Mouse (Mus musculus) common myeloid progenitor, adult 5-6 weeks (primary cell): ENCODE results near the gene Cd3g. TPM values are rescaled to one million over a fixed set of nuclear protein-coding genes. Genes with fewer than 3 reads are reported as not detected.
"Not testable (repeated sequence)": the region's sequence is repeated elsewhere in the genome, so short reads cannot be mapped to it uniquely, and the experiment has no call there.

Experiments
- ATAC-seq: replicated peaks from 2 replicates; pipeline ENCODE4 v1.8.0; 2016; ENCODE audit warnings: low read depth, mild to moderate bottlenecking, moderate TSS enrichment, inconsistent platforms; ENCODE audit not compliant: poor library complexity, severe bottlenecking
- total RNA-seq: library from RNA; stranded (forward); fragments of 200-1000, 187-1606 nt; gene quantifications from 2 replicates; pipeline ENCODE4 v1.2.3, GENCODE M21; 2017

The Cd3g gene
- total RNA-seq, 1 experiment from 2014 or later: 1.4 TPM

GRCm38 (mm10) chr9:44986976-44987375, 6.7 kb upstream of the Cd3g start:
- ATAC-seq: peak; percentile 34

DNA sequence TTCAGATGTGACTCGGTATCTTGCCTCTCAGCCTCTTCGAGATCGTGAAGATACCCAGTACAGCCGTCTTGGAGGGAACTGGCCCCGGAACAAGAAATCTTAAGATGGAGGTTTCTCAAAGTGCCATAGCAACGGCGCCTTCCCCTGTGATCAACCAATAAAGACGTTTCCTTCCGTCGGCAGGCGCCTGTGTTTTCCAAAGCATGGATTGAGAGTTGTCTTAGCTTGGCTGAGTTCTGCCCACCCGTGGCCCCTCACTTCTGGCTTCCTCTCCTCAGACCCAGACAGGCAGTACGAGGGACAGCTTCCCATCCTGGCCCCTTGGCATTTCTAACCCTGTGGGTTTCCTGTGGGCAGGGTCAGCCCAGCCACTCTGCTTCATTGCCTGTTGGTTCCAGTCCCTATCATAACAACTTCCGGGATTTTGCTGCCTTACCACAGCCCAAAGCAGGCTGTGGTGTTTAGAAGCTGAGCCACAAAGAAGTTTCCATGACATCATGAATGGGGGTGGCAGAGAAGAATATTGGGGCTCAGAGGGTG, 6.1 kb upstream of the Cd3g start:
- ATAC-seq: peak; percentile 98

- ATAC-seq: no peak
Observed at GRCm38 (mm10) chr9:44985721-44986161, 5.5 kb upstream of the Cd3g start.

DNA sequence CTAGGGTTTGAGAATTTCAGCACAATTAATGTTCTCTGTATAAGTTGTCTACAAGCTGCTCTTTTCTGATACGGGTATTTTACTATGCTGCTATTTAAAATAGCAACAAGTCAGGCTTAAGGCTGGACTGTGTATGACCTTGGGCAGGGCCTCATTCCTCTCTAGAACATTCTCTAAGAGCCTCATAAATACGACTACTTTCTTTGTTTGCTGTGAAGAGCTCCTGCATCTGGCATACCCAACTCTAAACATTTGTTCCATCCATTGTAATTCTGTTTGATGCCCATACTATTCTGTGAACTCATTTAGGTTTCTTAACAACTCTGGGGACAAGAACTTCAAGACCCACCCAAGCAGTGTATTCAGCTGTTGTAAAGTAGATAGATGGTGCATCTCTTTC, 2.8 kb upstream of the Cd3g start:
- ATAC-seq: no peak

GRCm38 (mm10) chr9:44982531-44982930, 2.3 kb upstream of the Cd3g start:
- ATAC-seq: no peak

GRCm38 (mm10) chr9:44982081-44982480, 1.9 kb upstream of the Cd3g start:
- no peak for ATAC-seq

DNA sequence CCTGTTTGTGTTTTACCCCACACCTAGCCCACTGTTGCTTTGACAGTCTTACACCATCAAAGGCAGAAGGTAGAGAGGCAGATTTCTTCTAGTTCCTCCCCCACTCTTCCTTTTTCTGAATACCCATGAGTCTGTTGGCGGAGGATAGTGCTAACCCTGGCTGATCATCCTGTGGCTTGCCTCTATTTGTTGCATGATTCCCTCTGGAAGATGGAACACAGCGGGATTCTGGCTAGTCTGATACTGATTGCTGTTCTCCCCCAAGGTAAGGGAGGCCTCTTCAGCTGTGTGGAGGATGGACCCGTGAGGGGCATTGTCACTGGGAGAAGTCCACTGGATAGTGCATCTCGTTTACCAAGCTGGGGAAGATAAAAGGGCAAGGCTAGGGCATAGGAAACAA, 1.4 kb upstream of the Cd3g start, which contains the start of gene Cd3d:
TSS of gene Cd3d (plus strand) at position 111 of the 400 bp plus-strand sequence.
- no peak for ATAC-seq

- ATAC-seq: no peak
Observed at GRCm38 (mm10) chr9:44981104-44981503, 873 bp upstream of the Cd3g start.

DNA sequence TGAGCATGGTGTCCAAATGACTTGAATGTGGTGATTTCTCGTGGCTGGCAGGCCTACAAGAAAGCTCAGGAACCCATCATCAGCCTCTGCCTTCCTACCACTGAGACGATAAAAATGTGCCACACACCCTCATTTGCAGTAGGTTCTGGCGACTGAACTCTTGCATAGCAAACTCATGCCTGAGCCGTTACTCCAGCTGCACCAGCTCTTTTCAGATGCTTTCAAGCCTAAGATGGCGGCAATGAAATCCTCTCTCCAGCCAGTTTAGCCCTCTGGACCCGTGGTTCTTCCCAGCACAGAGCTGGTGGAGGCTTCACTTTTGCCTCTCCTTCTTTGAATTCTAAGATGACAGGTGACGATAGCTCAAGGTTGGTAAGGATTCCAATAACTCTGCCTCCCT, 425 bp downstream of the Cd3g start:
- ATAC-seq: no peak

GRCm38 (mm10) chr9:44977813-44978212, 2.4 kb downstream of the Cd3g start:
- no peak for ATAC-seq

DNA sequence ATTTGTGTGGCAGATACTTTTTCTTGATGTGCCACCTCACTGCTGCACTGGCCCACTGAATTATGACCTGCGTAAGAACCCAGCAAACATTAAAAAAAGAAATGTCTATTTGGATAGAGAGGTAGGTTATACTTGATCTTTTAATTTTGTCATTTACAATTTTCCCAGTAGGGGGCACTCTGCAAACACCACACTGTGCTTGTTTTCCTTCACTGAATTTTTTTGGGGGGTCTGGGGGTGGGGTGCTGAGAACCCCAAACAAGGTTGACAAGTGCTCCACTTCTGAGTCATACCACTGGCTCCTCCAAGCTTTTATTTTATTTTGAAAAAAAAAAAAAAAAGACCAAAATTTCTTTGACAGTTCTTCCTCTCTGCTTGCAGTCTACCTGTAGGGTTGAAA, 10.8 kb downstream of the Cd3g start:
- no peak for ATAC-seq

- not testable (repeated sequence) for ATAC-seq
Observed at GRCm38 (mm10) chr9:44967763-44968162, 12.5 kb downstream of the Cd3g start.

- peak; percentile 78 for ATAC-seq
Observed at GRCm38 (mm10) chr9:44966815-44967242, 13.4 kb downstream of the Cd3g start.

- ATAC-seq: no peak
Observed at GRCm38 (mm10) chr9:44965833-44966466, 14.3 kb downstream of the Cd3g start.

GRCm38 (mm10) chr9:44965126-44965832, 15.0 kb downstream of the Cd3g start, which contains the start of gene Ube4a:
TSS of gene Ube4a (minus strand) at chr9:44965600.
- peak; percentile 93 for ATAC-seq

DNA sequence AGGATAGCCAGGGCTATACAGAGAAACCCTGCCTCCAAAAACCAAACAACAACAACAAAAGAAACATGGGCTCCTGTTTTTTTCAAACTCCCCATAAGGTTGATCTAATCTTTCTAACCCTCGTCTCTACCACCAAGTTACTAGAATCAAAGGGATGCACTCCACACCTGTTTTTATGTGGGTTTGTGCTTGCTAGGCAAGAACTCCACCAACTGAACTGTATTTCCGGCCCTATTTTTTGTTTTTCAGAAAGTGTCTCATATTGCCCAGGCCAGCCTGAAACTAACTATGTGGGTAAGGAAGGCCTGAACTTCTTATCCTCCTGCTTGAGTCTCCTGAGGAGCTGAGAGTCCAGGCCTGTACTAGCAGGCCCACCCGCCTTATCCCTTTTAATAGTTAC, 25.8 kb downstream of the Cd3g start:
- ATAC-seq: no peak

DNA sequence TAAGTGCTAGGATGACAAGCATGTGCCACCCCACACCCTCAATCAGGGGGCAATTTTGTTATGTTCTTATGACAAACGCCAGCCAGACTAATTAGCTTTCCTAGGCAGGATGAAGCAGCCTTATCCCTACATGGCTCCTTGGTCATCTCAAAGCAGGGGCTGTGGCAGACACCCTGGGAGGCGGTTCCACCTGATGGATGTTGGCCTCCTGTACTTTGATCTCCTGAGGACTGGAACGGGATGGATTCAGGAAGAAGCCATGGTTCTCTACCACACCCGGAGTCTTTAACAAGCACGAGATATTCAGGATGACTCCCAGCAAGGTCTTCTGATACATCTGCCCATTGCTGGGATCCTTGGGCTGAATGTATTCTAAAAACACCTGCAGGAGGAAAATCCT, 32.4 kb downstream of the Cd3g start:
- no peak for ATAC-seq

DNA sequence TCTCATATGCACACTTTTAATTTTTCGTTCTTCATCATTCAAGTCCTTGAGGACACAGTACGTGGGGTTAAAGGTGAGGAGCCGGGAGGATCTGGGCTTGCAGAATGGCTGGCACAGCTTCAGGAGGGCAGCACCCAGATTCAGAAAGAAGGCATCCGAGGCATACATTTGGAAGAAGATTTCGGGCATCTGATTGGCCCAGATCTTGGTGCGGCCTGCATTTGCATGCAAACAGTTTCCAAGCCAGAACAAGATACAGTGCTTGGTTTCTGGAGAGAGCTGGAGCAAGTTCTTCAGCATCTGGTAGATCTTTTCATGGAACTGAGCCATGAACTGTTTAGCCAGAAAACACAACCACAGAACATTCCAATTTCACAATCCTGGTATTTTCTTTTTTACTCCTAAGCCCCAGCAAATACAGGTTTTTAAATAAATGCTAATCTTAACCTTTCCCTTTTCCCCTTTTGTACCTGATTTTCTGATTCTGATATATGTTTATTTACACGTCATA, 34.0 kb downstream of the Cd3g start:
- ATAC-seq: no peak

DNA sequence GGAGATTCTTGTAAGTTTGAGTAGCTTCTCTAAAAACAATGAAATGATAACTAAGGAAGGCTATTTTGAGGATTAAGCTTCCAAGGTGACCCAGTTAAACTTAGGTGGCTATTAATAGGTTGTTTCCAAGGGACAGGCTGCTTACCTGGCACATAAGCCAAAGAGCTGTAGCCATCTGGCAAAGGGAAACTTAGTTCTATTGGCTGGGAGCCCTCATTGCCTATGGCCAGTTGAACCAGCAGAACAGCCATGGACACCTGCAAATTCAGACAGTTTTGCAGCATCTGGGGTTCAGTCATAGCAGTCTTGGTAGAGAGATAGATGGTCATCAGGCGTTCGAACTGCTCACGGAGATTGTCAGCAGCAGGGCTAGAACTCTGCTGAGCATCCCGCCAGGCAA, 37.8 kb downstream of the Cd3g start:
- no peak for ATAC-seq

DNA sequence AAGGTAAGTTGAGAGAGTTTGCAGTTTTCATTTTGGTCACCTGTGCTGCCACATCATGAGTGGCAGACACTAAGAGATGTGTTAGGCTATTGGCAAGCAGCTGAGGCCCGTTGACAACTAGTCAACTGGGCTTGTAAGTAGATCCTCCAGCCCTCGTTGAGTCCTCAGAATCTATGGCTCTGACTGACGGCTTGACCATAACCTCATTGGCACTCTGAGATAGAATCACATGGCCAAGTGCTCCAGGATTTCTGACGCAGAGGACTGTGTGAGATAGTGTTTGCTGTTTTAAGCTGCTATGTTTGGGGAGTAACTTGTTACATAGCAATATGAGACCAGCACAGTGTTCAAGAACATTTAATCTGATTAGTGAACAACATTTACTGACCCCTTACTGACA, 38.5 kb downstream of the Cd3g start:
- no peak for ATAC-seq

GRCm38 (mm10) chr9:44921543-44921942, 58.7 kb downstream of the Cd3g start:
- no peak for ATAC-seq
